Mouse (Mus musculus): ENCODE results near the gene Rpusd4.

- no peak for TF ChIP-seq CTCF (IDR thresholded peaks at IDR 0.05; ENCODE audit: insufficient read depth, low read length)
- TF ChIP-seq POLR2A (IDR thresholded peaks at IDR 0.05; ENCODE audit: borderline replicate concordance, extremely low read depth, low read depth, low read length): no peak
Observed at GRCm38 (mm10) chr9:35290417-35290816, 22.8 kb downstream of the Rpusd4 start.
